Mouse (Mus musculus): ENCODE measurements at regions not wholly inside any gene's neighbourhood (a gene's known extent, or its start where the extent isn't known, plus 50 kb on each side); places are given as distances from the start of the nearest gene placed in this dataset.

- no peak for DNase-seq (ENCODE audit: low spot score in 2 of 2)
Measured at GRCm38 (mm10) chr4:142641069-142641468, 401.9 kb upstream of the Kazn start.

GRCm38 (mm10) chr4:142639340-142639733, 400.1 kb upstream of the Kazn start:
- no peak for DNase-seq (ENCODE audit: low spot score in 2 of 2)

DNA sequence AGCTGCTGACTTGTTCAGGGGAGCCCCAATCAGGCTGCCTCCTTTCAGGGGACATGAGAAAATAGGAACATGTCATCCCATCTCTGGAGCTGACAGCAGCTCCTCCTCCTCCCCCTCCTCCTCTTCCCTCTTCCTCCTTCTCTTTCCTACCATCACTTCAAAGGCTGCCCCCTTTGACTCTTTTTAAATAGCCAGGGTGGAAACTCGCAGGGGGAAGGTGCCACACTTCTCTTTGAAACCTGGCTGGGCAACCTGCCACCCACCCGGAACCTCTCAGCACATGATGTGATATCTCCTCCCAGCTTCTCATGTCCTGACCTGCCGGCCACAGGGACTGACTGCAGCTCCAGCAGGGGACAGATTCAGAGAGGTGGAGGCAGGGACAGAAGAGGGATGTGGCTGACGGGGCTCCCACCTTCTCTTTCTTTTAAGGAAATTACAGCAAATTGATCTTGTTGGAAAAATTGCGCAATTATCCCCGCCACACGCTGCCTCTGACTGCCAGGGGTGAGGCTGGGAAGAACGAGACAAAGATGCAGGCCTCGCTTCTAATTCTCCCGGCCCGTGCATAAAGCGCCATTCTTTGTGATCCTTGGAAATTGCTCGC, 399.6 kb upstream of the Kazn start:
- no peak for DNase-seq (ENCODE audit: low spot score in 2 of 2)

GRCm38 (mm10) chr4:142638057-142638456, 398.9 kb upstream of the Kazn start:
- DNase-seq (ENCODE audit: low spot score in 2 of 2) = no peak

- no peak for DNase-seq (ENCODE audit: low spot score in 2 of 2)
Measured at GRCm38 (mm10) chr4:142634398-142634797, 395.2 kb upstream of the Kazn start.

- DNase-seq (ENCODE audit: low spot score in 2 of 2) = no peak
Measured at GRCm38 (mm10) chr4:142633667-142634350, 394.6 kb upstream of the Kazn start.

GRCm38 (mm10) chr4:142626503-142627194, 387.4 kb upstream of the Kazn start:
- DNase-seq (ENCODE audit: low spot score in 2 of 2) = no peak

DNA sequence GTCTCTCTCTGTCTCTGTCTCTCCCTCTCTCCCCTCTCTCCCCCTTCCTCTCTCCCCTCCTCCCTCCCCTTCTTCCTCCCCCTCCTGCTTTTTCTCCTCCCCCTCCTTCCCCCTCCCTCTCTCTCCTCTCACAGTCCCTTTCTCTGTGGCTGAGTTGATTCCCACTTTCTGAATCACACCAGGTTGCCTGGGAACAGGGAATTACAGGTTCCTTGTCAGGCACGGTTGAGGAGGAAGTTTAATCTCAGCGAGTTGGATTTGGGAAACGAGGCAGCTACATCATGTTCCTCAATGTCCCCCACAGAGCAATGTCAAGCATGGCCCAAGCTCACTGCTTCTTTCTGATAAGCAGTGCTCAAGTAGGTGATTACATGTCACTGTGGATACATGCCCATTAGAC, 386.3 kb upstream of the Kazn start:
- no peak for DNase-seq (ENCODE audit: low spot score in 2 of 2)

DNA sequence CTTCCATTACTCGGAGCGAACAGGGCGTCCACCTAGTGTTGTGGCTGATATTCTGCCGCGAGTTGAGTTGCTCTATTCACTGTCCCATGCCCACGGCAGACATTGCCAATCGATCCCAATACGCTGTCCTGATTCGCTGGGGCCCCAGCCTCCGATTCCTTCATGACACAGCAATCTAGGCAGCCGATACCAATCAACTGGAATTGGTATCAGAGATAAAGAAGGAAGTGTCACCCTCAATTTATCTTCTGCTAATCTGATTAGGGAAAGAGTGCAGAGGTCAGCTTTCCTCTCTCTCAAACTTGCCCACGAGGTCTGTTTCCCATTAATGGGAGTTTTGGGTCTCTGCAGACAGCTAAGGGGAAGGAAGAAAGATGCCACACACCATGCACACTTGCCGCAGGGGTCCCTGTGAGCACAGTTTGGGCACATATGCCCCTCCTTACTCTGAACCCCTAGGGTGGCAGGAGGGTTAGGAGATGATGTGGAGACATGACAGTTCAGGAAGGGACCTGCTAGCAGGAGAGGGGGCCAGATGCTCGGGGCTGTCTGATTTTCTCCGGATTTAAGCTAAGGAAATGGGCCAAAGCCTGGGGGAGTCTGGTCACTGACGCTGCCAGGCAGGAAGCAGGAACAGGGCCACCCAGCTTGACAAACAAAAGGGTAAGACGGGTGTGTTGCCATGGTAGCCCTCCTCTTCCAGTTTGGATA, 383.1 kb upstream of the Kazn start:
- DNase-seq (ENCODE audit: low spot score in 2 of 2) = no peak

DNA sequence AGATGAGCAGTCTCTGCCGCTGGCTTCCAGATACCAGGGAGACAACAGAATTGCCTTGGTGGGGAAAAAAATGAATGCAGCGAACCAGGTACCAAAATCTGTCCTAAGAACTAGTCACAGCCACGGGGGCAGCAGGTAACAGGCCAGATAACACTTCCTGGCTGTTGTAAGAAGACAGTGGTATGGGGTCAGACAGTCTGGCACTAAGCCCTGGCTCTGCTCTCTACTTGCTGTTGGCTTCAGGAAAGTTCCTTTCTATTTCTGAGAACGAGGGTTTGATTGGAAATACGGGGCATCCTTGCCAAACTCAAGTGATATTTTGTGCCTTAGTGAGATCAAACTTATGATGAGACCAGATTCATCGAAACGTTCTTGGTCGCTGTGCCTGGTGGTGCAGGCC, 380.2 kb upstream of the Kazn start:
- DNase-seq (ENCODE audit: low spot score in 2 of 2) = no peak

- DNase-seq (ENCODE audit: low spot score in 2 of 2) = no peak
Measured at GRCm38 (mm10) chr4:142618770-142619169, 379.6 kb upstream of the Kazn start.

- no peak for DNase-seq (ENCODE audit: low spot score in 2 of 2)
Measured at GRCm38 (mm10) chr4:142617676-142618075, 378.5 kb upstream of the Kazn start.

- DNase-seq (ENCODE audit: low spot score in 2 of 2) = no peak
Measured at GRCm38 (mm10) chr4:142616901-142617300, 377.7 kb upstream of the Kazn start.

DNA sequence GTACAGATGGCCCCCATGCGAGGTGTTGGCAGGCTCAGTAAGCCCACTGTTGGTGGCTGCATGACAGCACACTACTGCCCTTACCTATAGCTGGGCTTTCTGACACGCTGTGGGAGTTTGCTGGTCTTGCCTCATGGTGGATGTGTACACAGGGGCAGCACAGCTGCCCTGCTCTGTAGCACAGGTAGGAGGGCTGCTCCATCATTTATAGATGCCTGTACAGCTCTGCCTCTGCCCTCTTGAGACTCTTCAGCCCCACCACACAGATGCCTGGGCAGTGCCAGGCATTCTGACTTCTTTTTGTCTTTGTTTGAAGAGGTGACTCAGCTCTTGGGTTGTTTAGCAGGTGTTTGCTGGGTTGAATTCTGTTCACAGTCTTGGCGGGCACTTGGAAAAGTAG, 365.9 kb upstream of the Kazn start:
- DNase-seq (ENCODE audit: low spot score in 2 of 2) = no peak

DNA sequence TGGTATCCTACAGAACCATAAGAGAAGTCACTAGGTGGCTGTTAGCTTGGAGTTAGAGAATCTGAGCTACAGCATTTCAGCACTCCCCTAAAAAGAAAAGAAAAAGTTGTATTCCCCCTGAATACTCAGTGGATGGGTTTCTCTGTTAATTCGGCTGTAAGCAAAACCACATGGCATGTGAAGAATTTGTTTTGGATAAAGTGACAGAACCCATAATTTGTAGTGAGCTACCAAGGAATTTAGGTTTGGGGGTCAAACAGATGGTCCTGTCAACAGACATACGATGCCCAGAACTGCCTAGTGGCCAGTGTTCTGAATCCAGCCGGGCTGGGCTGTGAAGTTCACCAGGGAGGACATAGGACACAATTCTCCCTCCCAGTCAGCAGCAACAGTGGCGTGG, 358.0 kb upstream of the Kazn start:
- DNase-seq (ENCODE audit: low spot score in 2 of 2) = no peak

DNA sequence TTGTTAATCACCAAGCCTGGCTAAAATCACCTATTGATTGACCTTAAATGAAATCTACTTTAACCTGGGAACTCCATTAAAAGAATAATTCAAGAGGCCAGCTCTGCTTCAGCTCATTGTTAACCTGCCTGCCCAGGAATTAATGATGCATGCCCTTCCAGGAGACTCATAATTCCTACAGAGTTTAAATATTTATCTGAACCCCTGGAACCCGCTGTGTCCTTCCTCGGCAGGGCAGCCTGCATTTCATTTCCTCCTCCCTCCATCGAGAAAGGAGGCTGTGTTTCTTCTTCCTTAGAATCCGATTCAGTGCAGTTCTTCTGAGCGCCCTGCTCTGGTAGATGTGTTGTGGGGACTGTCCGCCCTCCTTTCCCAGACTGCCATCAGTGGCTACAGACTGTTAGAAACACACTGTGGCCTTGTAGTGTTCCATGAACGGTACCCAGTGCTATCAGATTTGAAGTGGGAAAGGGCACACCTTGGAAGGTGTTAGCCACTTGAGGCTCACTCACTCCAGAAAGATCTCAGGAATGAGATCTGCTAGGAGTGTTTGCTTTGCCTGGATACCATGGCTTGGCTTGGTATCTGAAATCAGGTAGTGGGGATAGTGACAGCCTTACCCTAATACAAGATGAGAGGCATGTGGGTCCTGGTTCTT, 350.0 kb upstream of the Kazn start:
- DNase-seq (ENCODE audit: low spot score in 2 of 2) = no peak

DNA sequence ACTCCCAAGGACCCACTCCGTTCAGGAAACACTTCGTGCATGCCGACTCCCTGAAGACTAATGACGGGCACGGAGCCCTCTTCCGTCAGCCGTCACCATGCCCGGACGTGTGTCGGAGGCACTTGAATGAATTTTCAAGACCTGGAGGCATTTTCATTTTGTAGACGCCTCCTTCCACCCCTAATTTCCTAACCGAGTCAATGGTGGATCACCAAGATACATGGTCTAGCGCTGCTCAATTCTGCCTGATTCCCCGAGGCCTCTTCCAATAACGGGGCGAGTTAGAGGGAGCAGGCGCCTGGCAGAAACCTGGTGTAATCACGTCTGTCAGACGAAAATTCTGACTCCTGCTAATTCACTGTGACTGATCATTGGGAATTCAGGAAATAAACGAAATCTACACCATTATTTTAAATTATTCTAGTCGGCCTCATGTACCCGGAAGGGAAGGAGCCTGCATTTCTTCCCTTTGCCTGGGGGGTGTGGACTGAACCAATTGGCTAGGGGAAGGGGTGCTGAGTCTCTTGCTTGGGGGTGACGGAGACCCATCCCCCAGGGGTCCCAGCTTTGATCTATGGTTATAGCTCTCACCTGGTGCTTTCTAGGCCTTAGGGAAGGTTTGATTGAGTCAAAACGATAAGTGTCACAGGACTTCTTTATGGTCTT, 349.4 kb upstream of the Kazn start:
- DNase-seq (ENCODE audit: low spot score in 2 of 2) = peak in 1 of 2 experiments; percentile 14

- DNase-seq (ENCODE audit: low spot score in 2 of 2) = no peak
Measured at GRCm38 (mm10) chr4:142587345-142588035, 348.3 kb upstream of the Kazn start.

DNA sequence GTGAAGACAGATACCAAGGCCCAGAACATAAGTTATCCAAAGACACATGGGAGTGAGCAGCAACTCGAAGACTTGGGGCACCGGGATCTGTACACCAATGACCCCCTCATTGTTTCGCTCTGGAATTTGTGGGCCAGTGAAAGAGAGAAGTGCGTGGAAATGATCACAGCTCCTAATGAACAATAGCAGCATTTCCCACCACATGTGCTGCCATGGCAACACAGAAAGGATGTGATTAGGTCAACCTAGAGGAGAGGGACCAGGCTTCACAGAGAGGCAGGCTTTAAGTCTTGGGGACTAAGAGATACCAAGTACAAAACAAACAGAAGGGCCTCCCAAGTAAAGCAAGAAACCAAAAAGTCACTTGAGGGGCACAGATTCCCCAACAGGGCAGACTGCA, 339.3 kb upstream of the Kazn start:
- no peak for DNase-seq (ENCODE audit: low spot score in 2 of 2)

DNA sequence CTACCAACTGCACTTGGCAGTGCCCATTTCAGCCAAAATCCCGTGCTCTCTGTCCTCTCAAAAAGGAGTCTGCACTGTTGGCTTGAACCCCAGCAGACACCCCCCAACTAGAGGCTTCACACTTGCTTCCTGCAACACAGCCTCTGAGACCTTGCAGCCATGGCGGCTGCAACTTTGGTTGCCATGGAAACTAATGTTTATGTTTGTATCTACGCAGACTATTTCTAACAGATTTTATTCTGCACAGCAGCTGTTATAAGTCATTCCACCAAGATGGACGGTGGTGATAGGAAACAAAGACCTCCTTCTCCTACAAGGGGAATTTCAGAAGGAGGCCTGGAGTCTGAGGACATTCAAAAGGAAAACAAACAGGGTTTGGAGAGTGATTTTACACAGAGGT, 338.3 kb upstream of the Kazn start:
- DNase-seq (ENCODE audit: low spot score in 2 of 2) = no peak

- DNase-seq (ENCODE audit: low spot score in 2 of 2) = no peak
Measured at GRCm38 (mm10) chr4:142574528-142574927, 335.3 kb upstream of the Kazn start.
